Mouse (Mus musculus) neural tube, embryonic 12.5 days (tissue): ENCODE measurements around the gene Gm17409. TPM values are rescaled to one million over a fixed set of nuclear protein-coding genes. Genes with fewer than 3 reads are reported as not detected.

Experiments used
- ATAC-seq: fragments of 200-750 bp; cut with Nextera tagmentation; 2 replicates; pipeline ENCODE4 v1.8.0; 2017; ENCODE audit warnings: low read depth, mild to moderate bottlenecking, moderate TSS enrichment, moderate library complexity; ENCODE audit not compliant: low FRiP score
- H3K27ac ChIP-seq: fragments of 300-500 bp; sonication (generic); 2 replicates; pipeline ENCODE4 v1.5.1; 2016
- H3K27me3 ChIP-seq: fragments of 300-500 bp; sonication (generic); replicated peaks from 2 replicates; pipeline ENCODE4 v1.6.1; 2016; ENCODE audit warnings: mild to moderate bottlenecking
- H3K36me3 ChIP-seq: fragments of 300-500 bp; sonication (generic); 2 replicates; pipeline ENCODE4 v1.6.1; 2016; ENCODE audit warnings: mild to moderate bottlenecking
- H3K4me1 ChIP-seq: fragments of 300-500 bp; sonication (generic); 2 replicates; pipeline ENCODE4 v1.6.1; 2016
- H3K4me2 ChIP-seq: fragments of 300-500 bp; sonication (generic); replicated peaks from 2 replicates; pipeline ENCODE4 v1.6.1; 2016; ENCODE audit warnings: mild to moderate bottlenecking
- H3K4me3 ChIP-seq: fragments of 300-500 bp; sonication (generic); 2 replicates; pipeline ENCODE4 v1.5.1; 2016
- H3K9ac ChIP-seq: fragments of 300-500 bp; sonication (generic); 2 replicates; pipeline ENCODE4 v1.6.1; 2016; ENCODE audit warnings: mild to moderate bottlenecking
- H3K9me3 ChIP-seq: fragments of 300-500 bp; sonication (generic); 2 replicates; pipeline ENCODE4 v1.6.1; 2016; ENCODE audit warnings: mild to moderate bottlenecking
- WGBS: fragments of 180-500 bp; shearing (Covaris S2); methylation state at CpG from one replicate; pipeline ENCODE4 v1.1.7; 2016; 5-methylcytosine and 5-hydroxymethylcytosine counted together
- polyA plus RNA-seq: library from polyadenylated mRNA; unstranded; fragments of >200 nt; fragmentation: Nextera tagmentation; extraction: Ambion mirVana; gene quantifications from 2 replicates; pipeline ENCODE4 v1.2.1, GENCODE M21; 2016

Gene Gm17409
- polyA plus RNA-seq: 0.28 TPM in 1 of 2 replicates, not detected in the other

DNA sequence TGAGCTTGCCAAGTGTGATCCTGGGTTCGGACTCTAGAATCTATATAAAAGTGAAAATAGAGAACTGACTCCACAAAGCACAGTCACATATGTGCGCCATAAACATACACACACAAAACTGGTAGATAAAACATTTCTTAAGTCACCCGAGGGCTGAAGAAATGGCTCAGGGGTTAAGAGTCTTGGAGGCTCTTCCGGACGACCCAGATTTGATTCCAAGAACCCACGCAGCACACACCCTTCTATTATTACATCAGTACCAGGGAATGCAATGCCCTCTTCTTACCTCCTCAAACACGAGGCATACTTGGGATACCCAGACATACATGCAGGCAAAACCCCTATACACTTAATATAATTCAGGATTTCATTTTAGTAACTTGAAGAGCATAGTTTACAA lies at the start of gene Gm17409:
TSS of gene Gm17409 (plus strand) at position 301 of the 400 bp plus-strand sequence.
- ATAC-seq: no peak
- 93% methylated on average over 7 of the region's 7 CpGs for WGBS
- H3K9me3 ChIP-seq: no peaks in the 10 kb centered on the region
- peaks cover 38% of the 10 kb centered on the region for H3K36me3 ChIP-seq
- H3K9ac ChIP-seq: no peak within 1 kb of the TSS
- no peaks in the 10 kb centered on the region for H3K27me3 ChIP-seq
- H3K4me2 ChIP-seq: no peak within 1 kb of the TSS
- H3K4me3 ChIP-seq: no peak within 1 kb of the TSS
- H3K4me1 ChIP-seq: no peaks in the 10 kb centered on the region
- no peak within 1 kb of the TSS for H3K27ac ChIP-seq

DNA sequence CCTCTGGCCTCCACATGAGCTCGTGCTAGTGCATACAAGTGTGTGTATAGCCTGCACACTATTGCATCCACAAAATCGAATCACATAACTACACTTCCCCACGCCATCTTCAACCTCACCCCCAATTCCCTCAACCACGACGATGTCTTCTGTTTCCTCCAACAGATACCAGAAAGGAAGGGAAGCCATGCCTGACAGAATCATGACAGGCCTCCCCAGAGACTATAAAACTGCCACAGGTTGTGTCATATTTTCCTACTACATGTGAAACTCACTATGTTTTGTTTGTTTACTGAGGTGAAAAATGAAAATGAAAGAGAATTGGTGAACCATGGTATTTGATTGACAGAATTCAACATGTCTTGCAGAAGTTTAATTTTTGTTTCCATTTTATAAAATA lies 46.6 kb upstream of the Gm17409 start:
- no peak overlapping the region for H3K27ac ChIP-seq
- no peaks in the 10 kb centered on the region for H3K4me1 ChIP-seq
- no peaks in the 10 kb centered on the region for H3K9me3 ChIP-seq
- no peak overlapping the region for H3K4me3 ChIP-seq
- H3K36me3 ChIP-seq: no peaks in the 10 kb centered on the region
- H3K9ac ChIP-seq: no peak overlapping the region
- WGBS: 90% methylated on average over 5 of the region's 5 CpGs
- ATAC-seq: no peak
- no peaks in the 10 kb centered on the region for H3K27me3 ChIP-seq
- no peak overlapping the region for H3K4me2 ChIP-seq

DNA sequence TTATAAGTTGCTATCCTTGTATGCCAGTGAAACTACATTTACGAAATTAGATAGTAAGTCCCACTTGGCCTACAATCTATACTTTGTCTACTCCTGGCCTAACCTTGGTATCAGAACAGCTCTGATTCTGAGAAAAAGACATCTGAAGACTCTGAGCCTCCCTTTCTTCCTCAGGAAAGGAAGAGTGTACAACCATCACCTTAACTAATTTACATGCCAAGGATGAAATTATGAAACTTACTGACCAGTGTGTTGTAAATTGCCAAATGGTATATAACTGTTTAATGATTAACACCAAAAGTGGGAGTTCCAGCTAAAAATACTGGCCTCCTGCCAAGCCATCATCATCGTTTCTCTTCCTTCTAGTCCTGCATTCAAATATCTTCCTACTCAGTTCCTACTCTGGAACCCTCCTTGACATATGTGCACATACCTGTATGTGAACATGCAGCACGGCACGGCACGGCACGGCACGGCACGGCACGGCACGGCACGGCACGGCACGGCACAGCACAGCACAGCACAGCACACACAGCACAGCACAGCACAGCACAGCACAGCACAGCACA lies 44.4 kb upstream of the Gm17409 start:
- H3K4me3 ChIP-seq: no peak overlapping the region
- no peak overlapping the region for H3K9ac ChIP-seq
- no peaks in the 10 kb centered on the region for H3K9me3 ChIP-seq
- H3K4me1 ChIP-seq: no peaks in the 10 kb centered on the region
- no peak overlapping the region for H3K4me2 ChIP-seq
- H3K27ac ChIP-seq: no peak overlapping the region
- H3K36me3 ChIP-seq: no peaks in the 10 kb centered on the region
- no peak for ATAC-seq
- WGBS: 94% methylated on average over 13 of the region's 13 CpGs
- H3K27me3 ChIP-seq: no peaks in the 10 kb centered on the region

DNA sequence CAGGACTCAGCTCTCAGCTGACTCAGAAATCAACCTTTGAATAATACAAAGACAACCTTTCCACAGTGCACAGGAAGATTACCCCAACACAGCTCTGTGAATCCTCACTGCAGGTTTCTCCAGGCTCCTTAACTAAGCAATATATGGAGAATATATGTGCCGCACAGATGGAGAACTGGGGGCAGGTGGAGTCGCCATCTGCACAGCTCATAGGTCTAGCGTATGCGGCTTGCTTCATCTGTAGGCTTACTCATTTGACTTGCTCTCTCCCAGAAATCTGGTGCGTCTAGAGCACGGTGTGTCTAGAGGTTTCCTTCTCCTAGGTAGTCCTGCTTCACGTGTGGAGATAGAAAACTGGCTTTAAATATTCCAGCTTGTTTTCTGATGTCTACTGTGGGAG lies 37.7 kb upstream of the Gm17409 start:
- ATAC-seq: no peak
- Histone ChIP-seq H3K27me3 (no peaks in the 10 kb centered on the region), H3K36me3 (no peaks in the 10 kb centered on the region), H3K4me1 (no peaks in the 10 kb centered on the region; the same call in 1 of the 2 replicates), H3K27ac (no peak overlapping the region), H3K9ac (no peak overlapping the region), H3K4me2 (no peak overlapping the region), H3K4me3 (no peak overlapping the region), H3K9me3 (no peaks in the 10 kb centered on the region)
- 94% methylated on average over 7 of the region's 7 CpGs for WGBS

DNA sequence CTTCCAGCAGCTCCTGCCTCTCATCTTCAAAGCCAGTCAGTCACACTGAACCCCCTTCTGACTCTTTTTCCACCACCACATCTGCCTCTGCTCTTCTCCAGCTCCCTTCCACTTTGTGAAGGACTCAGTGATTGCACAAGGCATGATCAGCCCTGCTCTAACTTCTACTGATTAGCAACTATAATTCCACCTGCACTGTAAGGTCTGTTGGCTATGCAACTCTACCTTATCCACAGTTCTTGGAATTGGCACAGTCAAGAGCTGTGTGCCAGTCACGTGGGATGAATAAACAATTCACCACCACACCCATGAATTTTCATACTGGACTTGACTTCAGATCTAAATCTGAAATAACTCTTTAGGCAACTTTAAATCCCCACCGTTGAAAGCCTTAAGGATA lies 36.6 kb upstream of the Gm17409 start:
- no peak overlapping the region for H3K27ac ChIP-seq
- no peaks in the 10 kb centered on the region; the same call in 1 of the 2 replicates for H3K4me1 ChIP-seq
- no peak overlapping the region for H3K4me3 ChIP-seq
- no peak for ATAC-seq
- H3K27me3 ChIP-seq: no peaks in the 10 kb centered on the region
- H3K4me2 ChIP-seq: no peak overlapping the region
- no peaks in the 10 kb centered on the region for H3K9me3 ChIP-seq
- 89% methylated on average over 2 of the region's 2 CpGs for WGBS
- H3K36me3 ChIP-seq: no peaks in the 10 kb centered on the region
- H3K9ac ChIP-seq: no peak overlapping the region

DNA sequence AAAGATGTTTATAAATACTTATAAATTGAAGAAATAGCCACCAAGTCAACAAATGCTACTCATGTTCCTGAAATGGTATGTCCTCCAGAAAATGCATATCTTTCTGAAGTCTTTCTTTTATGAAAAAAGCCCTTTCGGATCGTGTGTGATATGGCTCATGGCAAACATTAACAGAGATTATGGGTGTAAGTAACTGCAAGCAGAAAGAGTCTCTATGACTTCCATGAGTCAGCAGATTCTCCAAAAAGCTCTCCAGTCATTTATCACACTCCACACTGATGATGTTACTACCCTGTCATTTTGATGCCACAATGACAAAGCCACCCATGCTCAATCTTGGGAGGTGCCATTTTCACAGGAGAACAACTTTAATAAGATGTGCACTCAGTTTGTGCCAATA lies 35.5 kb upstream of the Gm17409 start:
- 91% methylated on average over 2 of the region's 2 CpGs for WGBS
- Histone ChIP-seq H3K27ac (no peak overlapping the region), H3K36me3 (no peaks in the 10 kb centered on the region; the same call in 1 of the 2 replicates), H3K4me2 (no peak overlapping the region), H3K9ac (no peak overlapping the region), H3K4me3 (no peak overlapping the region), H3K27me3 (no peaks in the 10 kb centered on the region), H3K4me1 (no peaks in the 10 kb centered on the region; the same call in 1 of the 2 replicates), H3K9me3 (no peaks in the 10 kb centered on the region)
- ATAC-seq: no peak

DNA sequence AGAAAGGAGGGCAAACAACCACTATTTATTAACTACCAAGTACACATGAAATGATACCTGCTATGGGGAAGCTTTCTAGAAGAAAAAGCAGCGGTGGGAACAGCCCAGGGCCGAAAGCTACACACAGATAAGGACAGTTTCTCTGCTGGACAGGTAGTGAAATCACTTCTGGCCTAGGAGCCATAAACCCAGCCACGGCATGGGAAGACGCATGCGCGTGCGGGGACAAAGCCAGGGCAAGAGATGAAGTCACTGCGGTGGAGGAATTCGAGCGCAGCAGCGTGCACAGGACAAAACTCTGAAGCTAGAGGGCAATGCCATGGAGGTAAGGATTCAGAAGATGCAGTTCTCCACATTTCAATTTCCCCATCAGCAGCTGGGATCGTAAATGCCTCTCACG lies 34.4 kb upstream of the Gm17409 start:
- 81% methylated on average over 13 of the region's 13 CpGs for WGBS
- Histone ChIP-seq H3K9ac (no peak overlapping the region), H3K9me3 (no peaks in the 10 kb centered on the region), H3K4me2 (no peak overlapping the region), H3K4me3 (no peak overlapping the region), H3K36me3 (no peaks in the 10 kb centered on the region; the same call in 1 of the 2 replicates), H3K27me3 (no peaks in the 10 kb centered on the region), H3K27ac (no peak overlapping the region), H3K4me1 (no peaks in the 10 kb centered on the region; the same call in 1 of the 2 replicates)
- ATAC-seq: no peak

DNA sequence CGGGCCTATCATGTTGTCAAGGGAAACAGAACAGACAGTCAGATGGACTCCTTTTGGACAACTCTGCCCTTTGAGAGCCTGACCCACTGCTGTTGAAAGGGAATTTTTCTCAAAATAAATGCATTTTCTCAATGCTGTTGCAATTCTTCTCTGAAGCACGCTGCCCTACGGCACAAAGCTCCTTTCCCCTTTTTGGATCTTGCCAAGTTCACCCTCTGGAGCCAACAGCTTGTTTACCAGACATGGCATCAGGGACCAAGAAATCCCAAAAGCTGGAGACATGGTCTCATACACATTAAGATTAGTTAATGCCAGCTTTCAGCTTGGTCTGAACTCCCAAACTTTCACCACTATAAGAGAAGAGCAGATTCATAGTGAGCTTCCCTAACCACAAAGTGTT lies 33.0 kb upstream of the Gm17409 start:
- Histone ChIP-seq H3K36me3 (no peaks in the 10 kb centered on the region; the same call in 1 of the 2 replicates), H3K9ac (no peak overlapping the region), H3K4me3 (no peak overlapping the region), H3K9me3 (no peaks in the 10 kb centered on the region), H3K27me3 (no peaks in the 10 kb centered on the region), H3K27ac (no peak overlapping the region), H3K4me1 (no peaks in the 10 kb centered on the region; the same call in 1 of the 2 replicates), H3K4me2 (no peak overlapping the region)
- 83% methylated on average over 3 of the region's 3 CpGs for WGBS
- ATAC-seq: no peak

DNA sequence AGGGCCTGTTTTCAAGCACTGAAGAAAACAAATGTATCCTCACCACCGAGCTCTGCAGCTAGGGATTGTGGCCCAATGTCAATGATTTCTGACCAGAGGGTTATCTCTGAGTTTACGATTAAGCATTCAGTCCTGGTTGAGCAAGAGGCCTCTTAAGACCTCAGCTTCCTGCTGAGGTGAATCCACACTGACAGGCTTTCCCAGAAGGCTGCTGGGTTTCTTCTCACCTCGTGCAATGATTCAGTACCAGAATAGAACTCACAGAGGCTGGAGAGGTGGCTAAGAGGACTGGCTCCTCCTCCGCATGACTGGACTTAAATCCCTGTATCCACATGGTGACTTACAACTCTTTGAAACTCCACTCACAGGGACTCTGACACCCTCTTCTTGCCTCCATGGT lies 26.8 kb upstream of the Gm17409 start:
- WGBS: 82% methylated on average over 4 of the region's 4 CpGs
- H3K9ac ChIP-seq: no peak overlapping the region
- no peaks in the 10 kb centered on the region for H3K4me1 ChIP-seq
- no peak overlapping the region for H3K4me2 ChIP-seq
- no peaks in the 10 kb centered on the region for H3K27me3 ChIP-seq
- no peak overlapping the region for H3K27ac ChIP-seq
- peaks cover 14% of the 10 kb centered on the region for H3K36me3 ChIP-seq
- no peak for ATAC-seq
- no peak overlapping the region for H3K4me3 ChIP-seq
- H3K9me3 ChIP-seq: no peaks in the 10 kb centered on the region

DNA sequence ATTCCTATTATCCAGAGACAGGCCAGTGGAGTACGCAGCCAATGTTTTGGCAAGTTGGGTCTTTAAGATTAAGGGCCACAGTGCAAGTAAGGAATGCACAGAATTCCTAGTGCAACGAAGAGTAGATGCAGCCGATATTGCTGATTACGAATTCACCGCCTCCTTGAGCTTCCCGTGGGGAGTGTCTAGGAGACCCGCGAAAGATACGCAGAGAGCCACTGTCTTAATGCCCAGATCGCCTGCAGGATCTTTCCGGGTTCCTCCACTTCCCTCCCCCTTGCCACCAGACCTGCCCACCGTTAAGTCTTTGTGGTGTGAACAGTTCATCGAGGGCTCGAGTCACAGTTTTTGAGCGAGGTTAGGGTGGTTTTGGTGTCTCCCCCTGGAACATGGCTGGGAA lies 22.9 kb upstream of the Gm17409 start:
- ATAC-seq: no peak
- Histone ChIP-seq H3K27ac (no peak overlapping the region), H3K4me1 (no peaks in the 10 kb centered on the region), H3K4me3 (no peak overlapping the region), H3K9ac (no peak overlapping the region), H3K4me2 (no peak overlapping the region), H3K9me3 (no peaks in the 10 kb centered on the region), H3K27me3 (no peaks in the 10 kb centered on the region), H3K36me3 (peaks cover 14% of the 10 kb centered on the region)
- WGBS: 96% methylated on average over 15 of the region's 15 CpGs

DNA sequence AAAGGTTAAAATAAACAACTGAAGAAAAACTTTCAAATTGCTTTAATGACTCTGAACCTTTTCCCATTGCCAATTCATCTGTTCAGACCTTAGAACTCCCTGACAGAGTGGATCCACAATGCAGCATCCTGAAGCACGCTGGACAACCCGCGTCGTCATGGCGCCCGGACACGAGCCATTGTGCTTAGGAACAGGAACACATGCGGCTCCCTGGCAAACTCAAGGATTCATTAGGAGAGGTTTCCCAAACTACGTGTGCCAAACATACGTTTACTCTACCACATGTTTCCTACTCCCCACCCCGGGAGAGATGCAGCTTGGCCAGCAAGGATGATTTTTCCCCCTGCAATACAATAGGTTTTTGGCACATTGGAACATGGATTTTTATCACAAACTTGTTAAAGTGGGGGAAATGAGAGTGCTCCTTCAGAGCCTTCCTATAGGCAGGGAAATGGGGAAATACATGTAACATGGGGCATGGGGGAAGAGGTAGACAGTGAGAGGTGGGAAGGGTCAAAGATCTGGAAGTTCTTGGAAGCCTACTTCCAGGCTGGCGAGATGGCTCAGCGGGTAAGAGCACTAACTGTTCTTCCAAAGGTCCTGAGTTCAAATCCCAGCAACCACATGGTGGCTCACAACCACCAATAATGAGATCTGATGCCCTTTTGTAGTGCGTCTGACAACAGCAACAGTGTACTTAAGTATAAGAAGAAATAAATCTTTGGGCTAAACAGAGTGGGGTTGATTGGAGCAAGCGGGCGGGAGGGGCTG lies 15.6 kb upstream of the Gm17409 start:
- Histone ChIP-seq H3K4me2 (no peak overlapping the region), H3K27ac (no peak overlapping the region), H3K36me3 (peaks cover 26% of the 10 kb centered on the region), H3K9me3 (no peaks in the 10 kb centered on the region; the same call in 1 of the 2 replicates), H3K4me3 (no peak overlapping the region), H3K9ac (no peak overlapping the region), H3K27me3 (no peaks in the 10 kb centered on the region), H3K4me1 (no peaks in the 10 kb centered on the region)
- WGBS: 89% methylated on average over 16 of the region's 16 CpGs
- ATAC-seq: no peak

DNA sequence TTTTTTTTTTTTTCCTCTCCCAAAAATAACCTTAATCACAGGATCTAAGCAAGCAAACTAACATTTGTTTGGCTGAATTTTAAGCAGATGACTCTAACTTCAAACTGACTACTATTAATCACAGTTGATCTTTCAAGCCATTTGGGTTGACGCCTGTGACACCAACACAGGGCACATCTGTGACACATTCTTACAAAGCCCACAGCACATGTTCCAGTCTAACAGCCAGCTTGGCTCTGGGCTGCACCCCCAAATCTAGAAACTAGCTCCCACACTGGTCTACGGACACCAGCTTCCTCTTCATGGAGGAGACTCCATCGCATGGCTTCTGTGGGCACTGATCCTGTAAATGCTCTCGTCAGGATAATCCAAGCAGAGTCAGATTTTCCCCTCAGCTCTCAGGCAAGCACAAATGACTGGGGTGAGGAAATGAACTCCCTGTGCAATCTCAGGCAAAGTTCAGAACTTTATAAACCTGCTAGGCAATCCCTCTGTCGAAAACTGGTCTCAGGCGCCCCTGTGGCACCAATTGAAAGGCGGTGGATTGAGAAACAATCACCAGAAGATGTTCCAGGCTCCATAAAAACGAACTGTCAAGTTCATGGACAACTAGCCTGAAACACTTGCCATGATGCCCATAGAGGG lies 13.0 kb upstream of the Gm17409 start:
- Histone ChIP-seq H3K4me2 (no peak overlapping the region), H3K27me3 (no peaks in the 10 kb centered on the region), H3K36me3 (peaks cover 27% of the 10 kb centered on the region), H3K9ac (no peak overlapping the region), H3K4me3 (no peak overlapping the region), H3K9me3 (no peaks in the 10 kb centered on the region; the same call in 1 of the 2 replicates), H3K27ac (no peak overlapping the region), H3K4me1 (no peaks in the 10 kb centered on the region)
- ATAC-seq: no peak
- 92% methylated on average over 8 of the region's 8 CpGs for WGBS
